Mouse (Mus musculus): ENCODE measurements around the gene Nanos2.

The Nanos2 gene

GRCm38 (mm10) chr7:18987100-18987499, at the start of gene Nanos2:
Gene Nanos2, plus strand, starts transcription at chr7:18987400.
- DNase-seq (ENCODE audit: low spot score in 2 of 2): no peak

- no peak for DNase-seq (ENCODE audit: low spot score in 2 of 2)
These were observed 44.8 kb upstream of the Nanos2 start for GRCm38 (mm10) chr7:18942376-18942775.

- no peak for DNase-seq (ENCODE audit: low spot score in 2 of 2)
These were observed 44.4 kb upstream of the Nanos2 start for GRCm38 (mm10) chr7:18942815-18943214.

- no peak for DNase-seq (ENCODE audit: low spot score in 2 of 2)
These were observed 39.0 kb upstream of the Nanos2 start for GRCm38 (mm10) chr7:18948151-18948550.

- DNase-seq (ENCODE audit: low spot score in 2 of 2): no peak
These were observed 37.2 kb upstream of the Nanos2 start for GRCm38 (mm10) chr7:18949781-18950522.

GRCm38 (mm10) chr7:18950523-18951315, 36.5 kb upstream of the Nanos2 start:
- DNase-seq (ENCODE audit: low spot score in 2 of 2): no peak

- DNase-seq (ENCODE audit: low spot score in 2 of 2): no peak
These were observed 35.8 kb upstream of the Nanos2 start for GRCm38 (mm10) chr7:18951397-18951796.

GRCm38 (mm10) chr7:18957569-18958383, 29.4 kb upstream of the Nanos2 start:
- DNase-seq (ENCODE audit: low spot score in 2 of 2): no peak

- DNase-seq (ENCODE audit: low spot score in 2 of 2): no peak
These were observed 28.8 kb upstream of the Nanos2 start for GRCm38 (mm10) chr7:18958384-18958766.

GRCm38 (mm10) chr7:18959446-18959845, 27.8 kb upstream of the Nanos2 start:
- no peak for DNase-seq (ENCODE audit: low spot score in 2 of 2)

- no peak for DNase-seq (ENCODE audit: low spot score in 2 of 2)
These were observed 24.9 kb upstream of the Nanos2 start for GRCm38 (mm10) chr7:18962171-18962792.

- no peak for DNase-seq (ENCODE audit: low spot score in 2 of 2)
These were observed 24.4 kb upstream of the Nanos2 start for GRCm38 (mm10) chr7:18962795-18963194.

GRCm38 (mm10) chr7:18963294-18963843, 23.8 kb upstream of the Nanos2 start:
- DNase-seq (ENCODE audit: low spot score in 2 of 2): no peak

GRCm38 (mm10) chr7:18965312-18965711, 21.9 kb upstream of the Nanos2 start:
- no peak for DNase-seq (ENCODE audit: low spot score in 2 of 2)

- DNase-seq (ENCODE audit: low spot score in 2 of 2): no peak
These were observed 19.6 kb upstream of the Nanos2 start for GRCm38 (mm10) chr7:18967603-18968002.

GRCm38 (mm10) chr7:18970956-18971355, 16.2 kb upstream of the Nanos2 start:
- no peak for DNase-seq (ENCODE audit: low spot score in 2 of 2)

GRCm38 (mm10) chr7:18978381-18978780, 8.8 kb upstream of the Nanos2 start:
- no peak for DNase-seq (ENCODE audit: low spot score in 2 of 2)

GRCm38 (mm10) chr7:18986503-18986902, 697 bp upstream of the Nanos2 start:
- no peak for DNase-seq (ENCODE audit: low spot score in 2 of 2)

GRCm38 (mm10) chr7:18987747-18988146, 547 bp downstream of the Nanos2 start:
- DNase-seq (ENCODE audit: low spot score in 2 of 2): no peak

GRCm38 (mm10) chr7:18988780-18989179, 1.6 kb downstream of the Nanos2 start:
- DNase-seq (ENCODE audit: low spot score in 2 of 2): no peak

GRCm38 (mm10) chr7:18989995-18990394, 2.8 kb downstream of the Nanos2 start:
- DNase-seq (ENCODE audit: low spot score in 2 of 2): no peak

Data from natural killer cell, adult 2 months (primary cell).